Mouse (Mus musculus) megakaryocyte, embryonic 14.5 days (primary cell): ENCODE measurements around the gene Slc2a5.

ENCODE experiments used
- FLI1 ChIP-seq: IDR thresholded peaks from 2 replicates; pipeline ENCODE4 v1.6.1; 2012; ENCODE audit warnings: low read length, inconsistent platforms, mixed read lengths
- GATA1 ChIP-seq: IDR thresholded peaks from 3 replicates; pipeline ENCODE4 v1.6.1; 2012; ENCODE audit warnings: mixed read lengths, low read length, inconsistent platforms, borderline replicate concordance

GRCm38 (mm10) chr4:150136693-150137092 lies 17.6 kb downstream of the Slc2a5 start:
- no peak for TF ChIP-seq GATA1
- TF ChIP-seq FLI1 = no peak
